Mouse (Mus musculus) thymus, postnatal 4 days (tissue): ENCODE results near the gene Faap100.
"Not testable (repeated sequence)": the region's sequence is repeated elsewhere in the genome, so short reads cannot be mapped to it uniquely, and the experiment has no call there.

Experiments used
- DNase-seq: peaks from one replicate; pipeline ENCODE4 v3.0.0; 2021

Gene Faap100

DNA sequence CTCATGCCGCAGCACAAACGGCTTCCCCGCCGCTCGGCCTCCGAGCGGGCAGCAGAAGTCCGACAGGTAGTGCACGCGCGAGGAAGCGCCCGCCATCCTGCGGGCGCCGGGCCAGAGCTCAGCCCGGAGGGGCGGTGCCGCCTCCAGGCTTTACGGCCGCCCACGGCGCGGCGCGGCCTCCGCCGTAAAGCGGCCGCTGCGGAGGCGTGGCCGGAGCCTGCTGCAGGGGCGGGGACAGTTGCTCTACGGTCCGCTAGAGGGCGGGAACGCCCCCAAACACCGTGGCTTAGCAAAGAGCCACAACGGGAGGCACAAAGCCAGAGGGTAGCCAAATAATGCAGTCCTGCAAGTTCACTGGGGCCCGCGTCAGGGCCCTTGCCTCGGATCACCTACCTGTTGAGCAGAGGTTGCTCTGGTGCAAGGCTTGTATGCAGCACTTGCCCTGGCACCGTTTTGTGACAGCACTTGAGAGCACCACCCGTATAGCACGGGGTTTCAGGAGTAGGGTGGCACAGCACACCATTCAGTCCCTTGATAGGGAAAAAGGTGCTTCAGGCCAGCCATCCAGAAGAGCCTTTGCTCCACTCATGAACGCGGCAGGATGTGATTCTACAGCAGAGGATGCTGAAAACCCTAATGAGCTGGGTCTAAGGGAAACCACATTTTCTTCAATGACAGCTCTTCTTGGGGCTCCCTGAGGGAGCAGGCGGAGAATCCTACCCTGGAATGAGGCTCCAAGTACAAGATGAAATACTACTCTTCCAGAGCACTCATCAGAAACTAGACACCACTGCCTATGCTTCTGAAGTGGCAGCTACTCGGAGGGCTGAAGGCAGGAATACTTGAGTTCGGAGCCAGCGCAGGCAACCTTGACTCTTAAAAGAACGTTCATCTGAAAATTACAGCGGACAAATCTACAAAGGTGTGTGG, at the start of gene Faap100:
Gene Faap100, minus strand, starts transcription at position 154 of the 930 bp plus-strand sequence.
- DNase-seq = peak; percentile 94

DNA sequence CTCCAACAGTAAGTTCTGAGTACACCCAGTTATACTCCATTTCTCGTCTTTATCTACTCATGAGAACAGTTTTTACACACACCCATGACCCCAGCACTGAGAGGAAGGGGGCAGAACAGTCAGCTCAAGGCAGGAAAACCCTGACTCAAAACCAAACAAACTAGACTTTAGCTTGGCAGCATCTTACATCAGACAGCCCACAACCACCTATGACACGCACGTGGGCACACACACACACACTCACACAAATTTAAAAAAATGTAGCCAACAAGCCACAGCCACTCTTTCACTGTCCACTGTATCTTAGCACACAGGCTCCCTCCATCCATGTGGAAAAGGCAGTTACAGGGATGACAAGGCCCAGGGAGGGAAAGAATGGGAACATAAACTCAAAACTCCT, 48.2 kb upstream of the Faap100 start:
- DNase-seq = no peak

DNA sequence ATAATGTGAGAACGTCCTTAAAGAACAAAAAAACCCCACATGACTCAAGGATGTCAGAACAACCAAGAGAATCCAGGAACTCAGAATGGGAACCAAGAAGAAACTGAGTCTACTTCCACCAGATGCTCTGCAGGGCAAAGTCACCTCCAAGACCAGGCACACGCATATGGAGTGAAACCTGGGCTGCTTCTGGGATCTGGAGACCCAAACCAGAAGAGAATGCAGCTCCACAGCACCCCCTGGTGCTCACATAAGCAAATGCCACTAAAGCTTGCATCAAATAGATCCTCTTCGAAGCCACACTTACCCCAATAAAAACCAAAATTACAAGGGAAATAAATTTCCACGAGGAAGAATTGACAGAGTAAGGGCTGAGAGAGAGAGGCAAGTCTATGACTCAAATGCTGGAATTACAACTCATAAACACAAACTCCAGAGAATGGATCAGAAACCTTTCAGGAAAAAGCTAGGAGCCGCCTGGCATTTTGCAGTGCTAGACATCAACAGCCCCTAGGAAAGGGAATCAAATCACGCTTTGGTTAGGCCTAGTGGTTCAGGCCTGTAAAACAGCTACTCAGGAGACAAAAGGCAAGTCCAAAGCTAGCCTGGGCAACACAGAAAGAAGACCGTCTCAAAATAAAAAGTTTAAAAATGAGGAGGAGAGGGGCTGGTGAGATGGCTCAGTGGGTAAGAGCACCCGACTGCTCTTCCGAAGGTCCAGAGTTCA, 45.2 kb upstream of the Faap100 start:
- DNase-seq = peak; percentile 78

DNA sequence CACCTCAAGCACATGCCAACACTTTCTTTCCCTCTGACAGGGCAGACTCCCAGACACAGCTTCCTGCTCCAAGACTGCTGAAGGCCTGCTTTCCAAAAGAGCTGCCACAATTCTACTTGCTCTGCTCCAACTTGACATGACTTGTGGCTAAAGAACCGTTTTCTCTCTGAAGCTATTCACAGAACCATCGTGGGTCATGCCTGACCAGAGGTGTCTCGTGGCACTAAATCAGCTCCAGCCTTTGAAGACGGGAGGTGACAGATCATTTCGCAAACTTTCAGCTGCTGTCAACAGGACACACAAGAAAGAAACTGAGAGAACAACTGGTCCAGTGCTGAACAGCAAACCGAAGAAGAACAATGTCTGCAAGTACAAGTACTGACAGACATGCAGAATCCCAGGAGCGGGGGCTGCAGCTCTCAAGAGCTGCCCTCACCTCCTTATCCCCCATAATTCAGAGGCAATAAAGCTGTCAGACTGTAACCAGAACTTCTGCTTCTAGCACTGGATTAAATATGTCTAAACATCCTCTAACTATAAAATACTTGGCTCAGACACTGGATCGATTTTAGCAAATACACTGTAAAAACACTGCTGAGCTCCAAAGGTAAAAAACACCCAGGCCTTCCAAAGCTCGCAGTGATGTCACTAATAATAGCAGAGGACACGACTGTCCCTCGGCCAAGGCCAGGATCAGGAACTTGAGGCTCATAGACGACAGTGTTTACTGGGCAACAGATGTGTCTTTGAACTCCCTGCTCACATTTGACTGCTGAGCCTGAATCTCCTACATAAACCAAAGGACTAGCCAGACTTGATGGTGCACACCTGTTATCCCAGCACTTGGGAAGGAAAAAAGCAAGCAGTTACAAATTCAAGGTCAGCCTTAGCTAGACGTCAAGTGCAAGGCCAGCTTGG, 44.3 kb upstream of the Faap100 start:
- no peak for DNase-seq

DNA sequence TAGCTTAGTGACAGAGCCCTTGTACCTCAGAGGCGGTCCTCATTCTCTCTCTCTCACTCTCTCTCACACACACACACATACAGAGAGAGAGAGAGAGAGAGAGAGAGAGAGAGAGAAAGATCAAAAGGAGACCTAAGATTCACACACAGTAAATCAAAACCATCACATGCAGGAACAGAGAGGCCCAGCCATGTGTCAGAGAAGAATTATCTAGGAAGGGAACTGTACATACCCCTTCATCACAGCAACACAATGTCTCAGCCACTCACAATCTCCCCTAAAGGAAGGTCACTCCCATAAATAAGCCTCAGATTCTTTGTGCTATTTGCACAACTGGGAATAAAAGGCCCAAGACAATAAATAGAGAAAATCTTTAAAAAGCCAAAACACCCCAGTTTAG, 40.0 kb upstream of the Faap100 start:
- no peak for DNase-seq

DNA sequence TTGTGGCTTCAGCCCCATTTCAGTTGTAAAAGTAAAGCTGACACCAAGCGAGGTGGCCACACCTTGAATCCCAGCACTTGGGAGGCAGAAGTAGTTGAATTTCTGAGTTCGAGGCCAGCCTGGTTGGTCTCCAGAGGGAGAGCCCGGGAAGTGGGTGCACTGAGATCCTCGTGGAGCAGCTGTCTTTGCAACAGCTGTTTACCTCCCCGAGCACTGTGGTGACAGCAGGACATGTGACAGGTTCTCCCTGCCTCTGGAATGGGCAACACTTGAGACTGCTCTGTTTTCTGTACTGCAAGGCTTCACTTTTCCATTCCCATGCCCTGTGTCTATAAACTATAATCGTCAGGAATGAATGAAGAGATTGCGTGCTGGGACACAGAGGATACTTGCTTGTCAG, 39.3 kb upstream of the Faap100 start:
- DNase-seq = no peak

DNA sequence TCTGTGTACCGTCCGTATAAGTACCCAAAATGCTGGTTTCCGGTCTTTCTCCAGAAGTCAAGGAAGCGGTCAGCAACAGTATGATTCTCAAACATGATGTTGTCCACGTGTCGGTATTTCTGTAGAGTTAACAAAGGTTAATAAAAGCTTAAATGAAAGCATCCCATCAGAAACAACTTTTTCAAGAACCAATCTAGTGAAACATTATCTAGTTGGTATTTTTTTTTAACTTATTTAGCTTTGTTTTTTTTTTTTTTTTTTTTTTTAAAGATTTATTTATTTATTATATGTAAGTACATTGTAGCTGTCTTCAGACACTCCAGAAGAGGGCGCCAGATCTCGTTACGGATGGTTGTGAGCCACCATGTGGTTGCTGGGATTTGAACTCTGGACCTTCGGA, 35.1 kb upstream of the Faap100 start:
- DNase-seq = not testable (repeated sequence)

DNA sequence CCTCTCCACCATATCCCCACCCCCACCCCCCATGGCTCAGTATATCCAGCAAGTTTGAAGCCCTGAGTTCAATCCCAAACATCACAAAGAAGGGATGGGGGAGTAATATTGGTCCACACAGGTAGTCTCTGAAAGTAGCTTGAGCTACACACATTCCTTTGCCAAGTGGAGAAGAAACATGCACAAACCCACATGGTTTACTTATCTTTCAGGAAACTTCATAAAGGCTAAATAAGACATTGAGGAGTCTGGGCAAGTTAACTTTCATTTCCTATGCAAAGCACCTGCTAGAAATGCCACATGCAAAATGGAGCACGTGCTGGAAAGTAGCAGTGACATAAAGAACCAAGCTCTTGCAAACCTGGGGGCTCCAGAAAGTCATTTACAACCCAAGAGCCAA, 27.9 kb upstream of the Faap100 start:
- no peak for DNase-seq

DNA sequence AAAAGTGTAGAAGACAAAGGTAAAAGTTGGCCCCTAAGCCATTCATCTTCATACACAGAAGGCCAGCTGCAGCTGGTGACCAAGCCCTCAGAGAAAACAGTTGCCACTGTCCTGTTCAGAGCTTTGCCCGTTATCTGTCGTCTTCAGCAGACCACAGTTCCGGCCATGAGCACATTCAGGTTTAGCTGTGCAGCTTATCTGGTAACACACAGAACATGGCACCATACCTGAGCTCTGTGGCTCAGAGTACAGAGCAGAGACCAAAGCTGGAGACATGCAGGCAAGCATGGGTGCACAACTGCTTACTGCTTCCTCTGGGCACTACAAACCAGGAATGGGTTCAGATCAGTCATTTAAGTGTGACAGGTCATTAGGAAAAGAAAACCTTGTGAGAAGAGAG, 27.3 kb upstream of the Faap100 start:
- no peak for DNase-seq

DNA sequence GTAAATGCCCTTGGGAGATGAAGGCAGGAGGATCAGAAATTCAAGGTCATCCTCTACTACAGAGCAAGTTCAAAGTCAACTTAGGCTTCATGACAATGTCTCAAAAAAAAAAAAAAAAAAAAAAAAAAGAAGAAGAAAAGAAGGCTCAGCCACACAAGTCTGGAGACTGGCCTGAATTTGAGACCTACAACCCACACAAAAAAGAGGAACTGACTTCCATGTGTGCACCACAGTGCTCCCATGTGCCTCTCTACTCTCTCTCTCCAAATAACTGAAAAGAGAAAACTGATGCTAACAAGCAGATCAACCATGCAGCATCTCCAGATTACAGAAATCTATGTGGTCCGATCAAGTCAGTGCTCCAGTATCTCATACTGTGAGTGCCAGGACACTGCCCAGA, 26.2 kb upstream of the Faap100 start:
- no peak for DNase-seq

DNA sequence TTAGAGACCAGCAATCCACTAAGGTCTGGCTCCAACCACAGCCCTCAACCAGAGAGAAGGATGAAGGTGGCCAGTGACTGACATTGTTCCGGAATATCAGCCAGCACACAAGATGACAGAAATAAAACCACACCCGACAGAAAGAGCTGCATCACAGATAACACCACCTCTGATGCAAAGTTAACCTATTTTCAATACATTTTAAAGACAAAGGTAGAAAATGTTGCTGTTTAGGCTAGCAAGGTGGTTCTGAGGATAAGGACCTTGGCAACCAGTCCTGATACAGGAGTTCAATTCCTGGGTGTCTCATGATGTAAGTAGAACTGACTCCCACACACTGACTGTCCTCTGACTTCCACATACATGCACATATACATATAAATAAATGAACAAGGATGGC, 20.8 kb upstream of the Faap100 start:
- DNase-seq = no peak

DNA sequence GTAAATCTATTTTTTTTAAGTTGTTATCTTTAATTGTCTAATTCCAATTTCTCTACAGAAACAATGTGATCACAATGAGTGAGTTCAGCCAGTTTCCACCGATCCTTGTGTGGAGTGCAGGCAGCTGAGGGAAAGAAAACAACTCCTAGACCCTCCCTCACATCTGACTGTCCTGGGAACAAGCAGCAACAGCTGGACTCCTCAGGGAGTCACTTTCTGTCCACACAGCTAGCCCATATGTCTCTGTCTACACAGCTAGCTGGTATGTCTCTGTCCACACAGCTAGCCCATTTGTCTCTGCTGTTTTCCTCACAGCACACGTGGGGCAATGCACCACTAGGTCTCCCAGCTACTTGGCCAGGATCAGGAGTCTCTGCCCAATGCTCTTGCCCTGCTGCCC, 19.0 kb upstream of the Faap100 start:
- DNase-seq = no peak

DNA sequence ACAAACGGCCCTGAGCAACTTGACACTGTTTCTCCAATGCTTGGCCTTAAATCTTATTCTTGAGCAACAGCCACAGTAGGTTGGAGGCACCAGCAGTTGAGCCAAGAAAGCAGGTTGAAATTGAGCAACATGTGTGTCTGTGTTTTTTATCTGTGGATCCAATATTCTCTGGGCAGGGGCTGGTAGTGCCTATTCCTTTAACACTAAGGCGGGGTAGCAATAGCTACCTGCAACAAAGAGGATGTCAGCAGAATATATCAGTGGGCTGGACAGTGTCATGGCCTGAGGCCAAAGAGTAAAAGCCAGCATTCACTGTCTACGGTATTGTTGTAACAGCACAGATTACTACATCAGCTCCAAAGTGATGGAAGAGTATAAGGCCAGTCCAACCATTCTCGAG, 17.1 kb upstream of the Faap100 start:
- DNase-seq = no peak

DNA sequence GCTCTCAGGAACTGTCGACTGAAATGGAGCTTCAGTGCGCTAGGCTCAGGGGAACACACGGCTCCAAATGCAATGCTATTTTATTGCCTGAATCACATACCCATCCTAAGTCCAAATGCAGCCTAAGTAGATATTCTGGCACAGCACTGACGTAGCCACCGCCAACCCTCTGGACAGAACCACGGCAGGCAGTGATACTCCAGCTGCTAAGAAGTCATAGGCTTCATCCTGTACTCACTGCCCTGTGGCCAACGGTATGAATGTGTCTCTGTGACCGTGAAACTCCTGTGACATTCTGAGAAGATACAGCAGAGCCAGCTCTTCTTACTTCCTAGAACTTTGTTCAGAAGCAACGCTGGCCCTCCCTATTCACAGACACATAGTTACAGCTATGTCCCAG, 10.0 kb upstream of the Faap100 start:
- no peak for DNase-seq

DNA sequence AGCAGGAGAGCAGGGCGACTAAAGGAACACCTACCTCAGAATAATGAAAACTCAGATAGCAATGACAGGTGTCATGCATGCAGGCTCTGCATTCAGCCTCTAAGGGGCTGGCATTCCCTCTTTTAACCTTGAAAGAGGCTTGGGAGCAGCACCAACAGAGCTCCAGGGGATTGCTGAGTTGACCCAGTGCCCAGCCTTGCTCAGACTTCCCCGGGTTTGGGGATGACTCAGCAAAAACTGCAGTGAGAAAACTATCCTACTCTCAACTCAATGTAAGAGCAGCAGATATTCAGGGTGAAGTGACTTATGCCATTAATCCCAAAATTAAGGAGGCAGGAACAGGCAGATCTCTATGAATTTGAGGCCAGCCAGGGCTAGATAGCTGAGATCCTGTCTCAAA, 8.6 kb upstream of the Faap100 start:
- DNase-seq = no peak

DNA sequence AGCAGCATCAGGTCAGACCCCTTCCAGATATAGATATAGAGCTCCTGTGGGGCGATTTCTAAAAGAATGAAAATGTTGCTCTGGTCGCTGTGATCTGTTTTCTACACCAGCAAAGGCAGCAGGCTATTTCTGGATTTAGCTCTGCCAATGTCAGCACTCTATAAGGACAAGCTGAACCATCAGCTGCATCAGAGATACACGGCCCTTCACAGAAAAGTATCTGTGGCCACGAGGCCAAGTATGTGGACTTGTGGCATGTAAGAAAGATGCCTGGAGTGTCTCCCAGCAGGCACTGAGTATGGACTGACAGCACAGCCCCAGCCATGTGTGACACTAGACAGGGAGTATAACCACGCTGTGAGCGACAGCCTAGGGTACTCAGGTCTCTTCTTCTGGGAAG, 8.1 kb upstream of the Faap100 start:
- no peak for DNase-seq

DNA sequence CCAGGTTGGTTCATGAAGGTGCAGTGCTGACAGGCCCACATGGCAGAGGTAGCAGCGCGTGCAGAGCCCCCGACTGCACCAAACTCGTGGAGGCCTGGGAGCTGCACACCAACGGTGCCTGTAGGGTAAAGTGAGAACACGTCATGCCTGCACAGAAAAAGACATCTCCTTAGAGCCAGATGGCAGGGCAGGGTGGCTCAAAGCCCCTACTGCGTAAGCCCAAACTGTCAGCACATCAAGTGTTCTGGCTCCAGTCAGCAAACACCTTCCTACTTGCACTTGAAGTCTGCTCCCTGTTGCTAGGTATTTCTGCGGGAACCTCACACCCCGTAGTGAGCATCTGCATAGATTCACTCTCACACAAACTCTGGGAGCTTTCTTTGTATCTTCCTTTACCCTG, 3.9 kb upstream of the Faap100 start:
- DNase-seq = no peak

DNA sequence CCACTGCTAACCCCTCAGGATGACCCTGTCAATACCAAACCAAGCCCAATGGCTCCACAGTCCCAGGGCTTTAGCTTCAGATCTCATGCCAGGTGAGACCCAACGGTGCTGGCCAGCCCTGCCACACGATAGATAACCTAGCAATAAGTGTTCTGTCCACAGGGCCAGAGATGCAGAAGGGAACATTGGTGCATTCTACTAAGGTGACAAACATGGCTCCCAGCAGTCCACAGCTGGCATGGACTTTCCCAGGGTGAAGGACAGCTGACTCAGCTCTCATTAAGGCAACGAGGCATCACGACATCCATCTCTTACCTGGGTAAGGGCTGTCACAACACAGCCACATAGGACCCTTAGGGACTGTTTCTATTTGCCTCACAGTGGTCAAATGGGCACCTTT, 2.6 kb upstream of the Faap100 start:
- DNase-seq = no peak

DNA sequence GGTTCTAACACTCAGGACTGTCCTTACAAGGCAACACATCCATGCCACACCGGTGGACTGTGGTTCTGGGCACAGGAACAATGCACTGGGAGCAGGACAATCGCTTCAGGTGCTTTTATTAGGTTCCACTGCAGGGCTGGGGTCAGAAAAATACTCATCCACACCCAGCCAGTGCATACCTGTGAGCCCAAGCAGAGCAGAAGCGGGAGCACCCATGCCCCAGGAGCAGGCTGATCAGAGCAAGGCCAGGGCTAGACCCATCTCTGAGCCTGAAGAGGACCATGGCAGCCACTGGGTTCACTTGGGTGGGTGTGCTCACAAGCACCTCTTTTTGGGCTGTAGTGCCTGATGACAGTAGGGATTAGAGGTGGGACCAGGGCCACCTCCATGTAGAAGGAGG, 1.7 kb upstream of the Faap100 start:
- no peak for DNase-seq

DNA sequence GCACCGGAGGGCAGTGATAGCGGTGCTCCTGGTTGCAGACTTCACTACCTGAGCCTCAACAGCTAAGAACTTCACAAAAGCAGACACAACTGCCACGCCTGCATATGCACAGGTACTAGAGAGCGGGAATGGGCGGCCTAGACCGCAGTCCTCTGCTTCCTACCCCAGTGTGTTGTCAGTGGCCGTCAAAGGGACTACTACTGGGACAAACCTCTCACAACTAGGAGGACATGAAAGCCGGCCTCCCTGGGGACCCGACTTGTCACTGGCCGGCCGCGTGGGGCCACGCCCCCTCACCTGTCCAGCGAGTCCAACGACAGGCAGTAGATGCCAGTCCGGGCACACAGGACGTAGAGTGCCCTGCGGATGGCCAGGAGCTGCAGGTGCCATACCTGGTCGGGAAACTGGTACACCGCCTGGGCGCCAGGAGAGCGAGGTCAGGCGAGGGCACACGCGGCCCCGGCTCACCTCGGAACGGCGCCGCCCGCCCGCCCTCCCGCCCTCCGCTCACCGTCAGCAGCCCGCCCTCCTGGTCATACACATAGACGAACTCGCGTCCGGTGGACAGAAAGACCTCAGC, 443 bp downstream of the Faap100 start:
- DNase-seq = no peak

DNA sequence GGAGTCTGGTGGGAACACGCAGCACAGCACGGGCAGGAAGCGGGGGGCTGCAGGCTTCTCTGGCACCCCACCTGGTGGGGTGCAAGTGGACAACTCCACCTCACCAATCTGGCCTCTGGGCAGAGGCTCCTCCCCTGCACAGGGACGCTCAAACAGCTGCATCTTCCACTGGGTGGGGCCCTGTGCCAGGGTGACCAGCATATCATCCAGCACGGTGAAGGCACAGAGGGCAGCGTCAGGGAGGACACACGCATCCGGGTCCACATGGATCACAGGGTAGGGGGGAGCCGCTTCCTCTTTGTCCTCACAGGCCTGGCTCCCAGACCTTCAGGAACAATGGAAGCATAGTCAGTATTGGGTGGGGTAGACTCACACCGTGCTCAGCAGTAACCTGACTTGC, 1.2 kb downstream of the Faap100 start:
- no peak for DNase-seq

DNA sequence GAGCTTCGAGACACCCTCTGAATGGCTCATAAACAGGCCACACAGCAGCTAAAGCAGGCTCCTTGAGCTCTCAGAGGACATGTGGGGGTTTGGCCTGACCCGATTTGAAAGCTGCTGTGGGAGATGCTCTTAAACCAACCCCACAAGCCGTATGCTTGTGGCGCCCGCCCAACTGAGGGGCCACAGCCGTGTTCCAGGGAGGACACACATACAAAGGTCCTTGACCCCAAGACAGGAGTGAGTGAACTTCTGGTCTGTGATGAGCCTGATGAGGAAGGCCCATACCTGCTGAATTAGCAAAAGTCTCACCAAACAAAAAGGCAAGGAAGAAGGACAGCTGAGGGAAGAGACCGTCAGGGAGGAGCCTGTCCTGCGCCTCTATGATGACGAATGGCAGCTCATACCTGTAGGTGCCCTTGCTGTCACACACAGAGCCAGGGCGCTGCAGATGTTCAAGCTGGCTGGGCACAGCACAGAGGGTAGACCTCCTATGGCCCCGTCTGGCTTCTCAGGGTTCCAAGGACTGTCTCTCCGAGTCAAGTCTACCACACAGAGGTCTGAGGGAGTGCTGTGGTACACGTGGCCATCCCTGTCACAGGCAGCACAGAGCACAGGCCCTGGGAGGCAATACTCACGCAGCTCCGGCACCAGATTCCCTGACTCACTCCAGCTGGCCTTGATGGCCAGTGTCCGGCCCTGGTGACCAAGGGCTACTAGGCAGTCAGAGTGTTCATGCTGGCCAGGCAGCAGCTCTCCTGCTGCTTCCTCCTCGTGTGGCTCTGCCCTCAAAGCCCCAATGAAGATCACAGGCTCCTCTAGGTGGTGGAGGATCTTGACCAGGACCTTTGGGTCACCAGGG, 2.0 kb downstream of the Faap100 start:
- no peak for DNase-seq
